Mouse (Mus musculus): ENCODE measurements around the gene Fam213a. TPM values are rescaled to one million over a fixed set of nuclear protein-coding genes. Genes with fewer than 3 reads are reported as not detected.
A peak's percentile ranks its signal among the peaks of the same experiment; 100 is the strongest.

Gene Fam213a
- polyA plus RNA-seq, 1 experiment = 150 TPM

DNA sequence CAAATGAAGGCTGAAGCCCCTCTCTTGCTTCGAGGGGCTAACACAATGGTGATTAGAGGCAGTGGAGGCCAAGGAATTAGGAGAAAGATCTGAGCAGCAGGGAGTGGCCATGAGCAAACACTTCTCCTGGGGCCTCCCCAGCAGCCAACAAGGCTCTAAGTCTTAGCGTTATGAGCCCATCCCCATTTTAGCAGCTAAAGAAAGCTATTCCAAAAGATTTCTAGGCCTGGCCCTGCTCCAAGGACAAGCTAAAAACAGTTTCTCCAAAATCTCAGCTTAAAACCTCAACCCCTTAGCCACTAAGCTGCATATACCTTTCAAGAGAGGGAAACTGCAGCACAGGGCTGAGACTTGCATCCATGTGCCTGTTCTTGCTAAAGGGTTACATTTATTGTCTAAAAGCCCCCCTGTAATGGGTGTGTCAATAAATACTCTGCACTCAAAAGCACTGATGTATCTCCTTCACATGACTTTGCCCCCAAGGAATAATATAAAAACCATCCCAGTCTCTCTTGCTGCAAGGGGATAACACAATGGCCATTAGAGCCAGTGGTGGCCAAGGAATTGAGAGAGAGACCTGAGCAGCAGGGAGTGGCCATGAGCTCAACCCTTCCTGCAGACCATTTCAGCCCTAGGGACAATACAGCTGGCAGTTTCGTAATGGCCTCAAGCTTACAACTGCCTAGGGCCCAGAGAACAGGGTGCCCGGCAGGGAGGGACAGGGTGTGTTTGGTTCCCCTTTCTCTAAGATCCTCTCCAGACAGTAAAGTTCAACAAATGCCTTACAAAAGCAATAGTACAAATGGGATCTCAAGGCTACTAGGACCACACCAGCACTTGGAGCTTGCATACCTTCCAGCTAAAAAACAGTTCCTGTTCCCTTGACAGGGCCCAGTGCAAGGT, 55.3 kb downstream of the Fam213a start:
- Histone ChIP-seq H3K27ac (ENCODE audit: insufficient read depth, low read length) (peak overlapping the region; percentile 40; the same call in 1 of the 2 replicates), H3K4me1 (ENCODE audit: control insufficient read depth, insufficient read depth, low read length) (peaks cover 18% of the 10 kb centered on the region), H3K27me3 (ENCODE audit: control insufficient read depth, insufficient read depth, low read length) (no peaks in the 10 kb centered on the region), H3K4me3 (replicated peaks; ENCODE audit: insufficient read depth, low read depth, low read length) (no peak overlapping the region)
- 76% methylated on average over 4 of the region's 4 CpGs for WGBS
- DNase-seq = no peak
- TF ChIP-seq POLR2A (IDR thresholded peaks at IDR 0.05; ENCODE audit: borderline replicate concordance, insufficient read depth, low read length) (no peak), CTCF (IDR thresholded peaks at IDR 0.05; ENCODE audit: borderline replicate concordance, insufficient read depth, low read depth, low read length) (no peak)

DNA sequence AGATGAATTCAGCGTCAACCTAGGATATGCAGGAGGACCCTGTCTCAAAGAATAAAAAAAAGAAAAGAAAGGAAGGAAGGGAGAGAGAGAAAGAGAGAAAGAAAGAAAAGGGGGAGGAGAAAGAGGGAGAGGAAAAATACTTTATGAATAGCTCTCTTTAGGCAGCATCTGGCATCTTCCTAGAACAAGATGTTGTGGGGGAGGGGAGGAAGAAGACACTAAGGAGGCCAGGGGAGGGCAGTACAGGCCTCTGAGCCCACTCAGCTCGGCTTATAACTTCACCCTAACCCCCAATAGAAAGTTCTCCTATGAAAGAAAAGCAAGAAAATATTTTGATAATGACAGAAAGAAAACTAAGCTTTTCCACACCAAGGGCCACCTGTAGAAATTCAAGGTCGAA, 56.0 kb downstream of the Fam213a start:
- WGBS = 79% methylated on average over 3 of the region's 3 CpGs
- Histone ChIP-seq H3K4me3 (replicated peaks; ENCODE audit: insufficient read depth, low read depth, low read length) (no peak overlapping the region), H3K27me3 (ENCODE audit: control insufficient read depth, insufficient read depth, low read length) (no peaks in the 10 kb centered on the region), H3K4me1 (ENCODE audit: control insufficient read depth, insufficient read depth, low read length) (peaks cover 24% of the 10 kb centered on the region), H3K27ac (ENCODE audit: insufficient read depth, low read length) (no peak overlapping the region)
- DNase-seq = no peak
- TF ChIP-seq POLR2A (IDR thresholded peaks at IDR 0.05; ENCODE audit: borderline replicate concordance, insufficient read depth, low read length) (no peak), CTCF (IDR thresholded peaks at IDR 0.05; ENCODE audit: borderline replicate concordance, insufficient read depth, low read depth, low read length) (no peak)

DNA sequence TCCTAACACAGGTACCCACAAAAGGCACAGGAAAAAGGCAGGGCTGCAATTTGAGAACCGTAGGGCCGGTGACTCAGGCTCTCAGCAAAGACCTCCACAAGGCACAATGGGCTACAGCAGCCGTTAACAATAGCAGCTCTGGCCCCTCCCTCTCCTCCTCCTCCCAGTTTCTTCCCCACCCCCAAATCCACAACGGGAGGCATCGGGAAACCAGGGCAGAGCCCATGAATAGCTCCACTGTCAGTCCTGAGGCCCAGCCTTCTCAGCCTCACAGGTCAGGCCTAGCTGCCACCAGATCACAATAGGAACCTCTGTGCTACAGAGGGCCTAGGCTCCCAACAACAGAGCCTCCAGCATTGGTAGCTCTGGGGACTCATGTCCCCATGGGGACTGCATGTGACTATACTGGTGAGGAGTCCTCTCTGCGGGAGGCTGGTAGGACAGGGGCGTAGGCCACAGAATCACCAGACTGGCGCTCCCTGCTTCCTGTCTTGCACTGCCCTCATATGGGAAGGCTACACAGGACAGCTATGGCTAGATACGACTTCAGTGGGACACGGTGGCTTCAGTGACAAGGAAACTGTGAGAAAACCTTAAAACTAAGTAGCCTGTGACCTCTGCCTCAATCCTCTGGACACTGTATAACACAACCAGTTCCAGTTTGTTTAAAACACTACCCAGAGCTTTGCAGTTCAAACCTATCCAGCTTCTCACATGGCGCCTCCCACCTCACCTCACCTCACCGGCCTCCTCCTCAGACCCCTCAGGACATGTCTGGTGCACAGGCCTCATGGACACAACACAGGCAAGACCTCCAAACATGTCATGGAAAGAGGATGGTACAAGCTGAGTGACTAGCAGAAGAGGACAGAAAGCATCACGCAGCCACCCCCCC, 57.1 kb downstream of the Fam213a start:
- 58% methylated on average over 13 of the region's 13 CpGs for WGBS
- Histone ChIP-seq H3K27ac (ENCODE audit: insufficient read depth, low read length) (peak overlapping the region; percentile 72; the same call in 1 of the 2 replicates), H3K27me3 (ENCODE audit: control insufficient read depth, insufficient read depth, low read length) (no peaks in the 10 kb centered on the region), H3K4me3 (replicated peaks; ENCODE audit: insufficient read depth, low read depth, low read length) (no peak overlapping the region), H3K4me1 (ENCODE audit: control insufficient read depth, insufficient read depth, low read length) (peaks cover 24% of the 10 kb centered on the region)
- TF ChIP-seq CTCF (IDR thresholded peaks at IDR 0.05; ENCODE audit: borderline replicate concordance, insufficient read depth, low read depth, low read length) = no peak
- TF ChIP-seq POLR2A (IDR thresholded peaks at IDR 0.05; ENCODE audit: borderline replicate concordance, insufficient read depth, low read length) = no peak
- peak; percentile 33 to 57 for DNase-seq

DNA sequence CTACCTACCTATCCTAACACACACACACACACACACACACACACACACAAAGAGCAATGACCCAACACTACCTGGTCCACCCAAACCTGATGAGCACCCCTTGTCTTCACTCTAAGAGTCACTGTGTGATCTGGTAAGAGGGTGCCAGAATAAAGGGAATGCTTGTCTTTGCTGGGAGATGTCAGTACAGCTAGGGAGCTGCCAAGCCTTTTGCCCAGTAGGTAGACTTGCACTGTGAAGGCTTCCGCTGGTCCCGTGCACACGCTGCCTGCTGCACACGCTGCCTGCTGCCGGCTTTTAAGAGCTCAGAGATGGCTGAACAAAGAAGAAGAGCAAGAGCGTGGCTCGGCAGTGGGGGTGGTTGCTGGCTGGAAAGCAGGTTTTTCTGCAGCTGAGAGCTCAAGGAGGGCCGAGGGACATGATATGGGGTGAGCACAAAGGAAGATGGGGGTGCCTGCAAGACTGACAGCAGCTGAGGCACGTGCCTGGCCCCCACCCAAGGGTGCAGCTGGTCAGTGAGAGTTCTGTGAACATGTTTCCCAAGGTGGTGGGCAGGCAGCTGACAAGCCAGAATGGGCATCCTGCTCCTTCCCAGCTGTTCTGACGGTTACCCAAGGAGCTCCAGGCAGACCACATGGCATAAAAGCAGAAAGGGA, 57.9 kb downstream of the Fam213a start:
- Histone ChIP-seq H3K4me3 (replicated peaks; ENCODE audit: insufficient read depth, low read depth, low read length) (no peak overlapping the region), H3K27ac (ENCODE audit: insufficient read depth, low read length) (peak overlapping the region; percentile 36; the same call in 1 of the 2 replicates), H3K27me3 (ENCODE audit: control insufficient read depth, insufficient read depth, low read length) (no peaks in the 10 kb centered on the region), H3K4me1 (ENCODE audit: control insufficient read depth, insufficient read depth, low read length) (peaks cover 24% of the 10 kb centered on the region)
- no peak for TF ChIP-seq POLR2A (IDR thresholded peaks at IDR 0.05; ENCODE audit: borderline replicate concordance, insufficient read depth, low read length)
- no peak for TF ChIP-seq CTCF (IDR thresholded peaks at IDR 0.05; ENCODE audit: borderline replicate concordance, insufficient read depth, low read depth, low read length)
- WGBS = 28% methylated on average over 10 of the region's 10 CpGs
- peak; percentile 36 to 42 for DNase-seq

DNA sequence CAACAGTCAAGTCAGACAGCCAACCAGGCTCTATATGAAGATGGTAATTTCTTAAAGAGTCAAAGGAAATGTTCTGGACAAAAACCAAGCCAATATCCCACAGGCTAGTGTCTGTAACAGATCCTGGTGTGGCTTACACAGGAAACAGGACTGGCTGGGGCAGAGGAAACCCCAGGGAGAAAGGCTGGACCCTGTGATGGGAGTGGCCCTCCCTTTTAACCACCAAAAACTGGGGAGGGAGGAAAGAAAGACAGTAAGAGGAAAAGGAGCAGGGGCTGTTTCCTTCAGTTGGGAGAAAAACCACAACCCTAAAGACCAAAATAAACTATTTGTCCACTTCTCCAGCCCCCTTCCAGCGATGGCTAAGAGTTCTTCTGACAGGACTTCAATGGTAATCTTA, 58.4 kb downstream of the Fam213a start:
- Histone ChIP-seq H3K4me1 (ENCODE audit: control insufficient read depth, insufficient read depth, low read length) (peaks cover 26% of the 10 kb centered on the region), H3K4me3 (replicated peaks; ENCODE audit: insufficient read depth, low read depth, low read length) (no peak overlapping the region), H3K27me3 (ENCODE audit: control insufficient read depth, insufficient read depth, low read length) (no peaks in the 10 kb centered on the region), H3K27ac (ENCODE audit: insufficient read depth, low read length) (no peak overlapping the region)
- WGBS = 96% methylated on average over 1 of the region's 1 CpGs
- DNase-seq = no peak
- no peak for TF ChIP-seq POLR2A (IDR thresholded peaks at IDR 0.05; ENCODE audit: borderline replicate concordance, insufficient read depth, low read length)
- TF ChIP-seq CTCF (IDR thresholded peaks at IDR 0.05; ENCODE audit: borderline replicate concordance, insufficient read depth, low read depth, low read length) = no peak

DNA sequence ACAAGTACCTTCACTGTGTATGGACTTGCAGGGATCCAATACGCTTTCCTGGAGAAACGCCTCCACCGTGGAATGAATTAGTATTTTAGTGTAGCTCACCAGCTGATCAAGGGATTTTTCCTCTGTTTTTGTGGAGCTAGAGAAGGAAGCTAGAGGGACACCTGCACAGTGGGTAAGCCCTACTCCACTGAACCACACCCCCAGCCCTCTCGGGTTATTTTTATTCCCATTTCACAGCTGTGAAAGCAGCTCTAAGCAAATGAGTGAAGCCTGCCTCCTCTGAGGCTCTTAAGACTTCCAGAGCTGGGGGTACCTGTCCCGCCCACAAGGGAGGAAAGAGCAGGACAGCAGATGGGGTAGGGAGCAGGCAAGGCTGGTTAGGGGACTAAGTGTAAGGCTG, 60.2 kb downstream of the Fam213a start:
- TF ChIP-seq CTCF (IDR thresholded peaks at IDR 0.05; ENCODE audit: borderline replicate concordance, insufficient read depth, low read depth, low read length) (no peak), POLR2A (IDR thresholded peaks at IDR 0.05; ENCODE audit: borderline replicate concordance, insufficient read depth, low read length) (no peak)
- H3K27ac ChIP-seq (ENCODE audit: insufficient read depth, low read length) = no peak overlapping the region
- H3K27me3 ChIP-seq (ENCODE audit: control insufficient read depth, insufficient read depth, low read length) = no peaks in the 10 kb centered on the region
- no peak for DNase-seq
- H3K4me3 ChIP-seq (replicated peaks; ENCODE audit: insufficient read depth, low read depth, low read length) = no peak overlapping the region
- 84% methylated on average over 5 of the region's 5 CpGs for WGBS
- peaks cover 35% of the 10 kb centered on the region for H3K4me1 ChIP-seq (ENCODE audit: control insufficient read depth, insufficient read depth, low read length)

DNA sequence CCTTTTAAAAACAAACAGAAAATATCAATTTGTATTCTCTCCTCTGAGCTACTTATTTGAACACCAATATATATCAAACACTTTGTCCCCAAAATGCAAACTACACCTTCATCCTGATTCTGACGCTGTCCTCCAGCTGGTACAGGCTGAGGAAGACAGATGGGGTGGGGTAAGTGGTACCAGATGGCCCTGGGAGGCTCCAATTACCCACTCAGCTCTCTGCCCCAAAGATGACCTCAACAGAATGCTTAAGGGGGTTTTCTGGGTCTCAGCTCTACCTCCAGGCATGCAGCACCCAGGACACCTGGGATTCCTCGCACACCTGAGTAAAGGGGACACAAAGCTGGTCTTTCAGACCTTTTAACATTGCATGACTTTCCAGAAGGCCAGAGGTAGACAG, 60.9 kb downstream of the Fam213a start:
- Histone ChIP-seq H3K27me3 (ENCODE audit: control insufficient read depth, insufficient read depth, low read length) (no peaks in the 10 kb centered on the region), H3K4me1 (ENCODE audit: control insufficient read depth, insufficient read depth, low read length) (peaks cover 35% of the 10 kb centered on the region), H3K4me3 (replicated peaks; ENCODE audit: insufficient read depth, low read depth, low read length) (no peak overlapping the region), H3K27ac (ENCODE audit: insufficient read depth, low read length) (no peak overlapping the region)
- 53% methylated on average over 2 of the region's 2 CpGs for WGBS
- TF ChIP-seq CTCF (IDR thresholded peaks at IDR 0.05; ENCODE audit: borderline replicate concordance, insufficient read depth, low read depth, low read length) = no peak
- no peak for TF ChIP-seq POLR2A (IDR thresholded peaks at IDR 0.05; ENCODE audit: borderline replicate concordance, insufficient read depth, low read length)
- peak in 1 of 2 experiments; percentile 38 for DNase-seq
